ENCODE assay signal across 10 mouse cellular contexts in the genomic region with DNA sequence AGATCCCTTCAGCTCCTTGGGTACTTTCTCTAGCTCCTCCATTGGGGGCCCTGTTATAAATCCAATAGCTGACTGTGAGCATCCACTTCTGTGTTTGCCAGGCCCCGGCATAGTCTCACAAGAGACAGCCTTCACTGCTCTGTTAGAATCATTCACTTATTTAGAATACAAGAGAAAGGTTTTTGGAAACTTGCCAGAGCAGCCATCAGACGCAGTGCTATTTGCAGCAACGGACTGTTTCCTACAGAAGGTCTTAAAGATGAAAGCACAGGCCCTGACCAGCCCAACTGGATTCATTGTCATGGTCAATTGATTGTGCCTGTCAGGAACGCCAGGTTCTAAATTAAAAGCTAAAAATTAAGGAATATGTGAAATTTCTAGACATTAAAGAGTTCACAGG.
A peak's percentile ranks its signal among the peaks of the same experiment; 100 is the strongest.
DNase-seq lines count a peak whose midpoint lies in the region; ATAC-seq and TF ChIP-seq lines count a peak whose summit lies in the region.
"Had no signal": no experiment of that assay in that cellular context is flagged by ENCODE, and none has a peak within 500 bp of the region (broad histone marks: within the 10 kb centered on the region; RNA-seq: fewer than 3 reads in every experiment).

No protein-coding gene starts in this region.

- TF ChIP-seq EP300 in heart, postnatal 0 days (IDR thresholded peaks at IDR 0.05; ENCODE audit: low read depth): no peak

- H3K4me3 ChIP-seq in forebrain, embryonic 12.5 days (replicated peaks): no peak overlapping the region
- H3K4me3 ChIP-seq in forebrain, embryonic 10.5 days: no peak overlapping the region
- no peak overlapping the region for H3K4me3 ChIP-seq in liver, embryonic 11.5 days (ENCODE audit: low read depth, low read length)
- no peak overlapping the region for H3K4me3 ChIP-seq in heart, postnatal 0 days (ENCODE audit: low read depth, low read length)
- no peak overlapping the region for H3K4me3 ChIP-seq in neural tube, embryonic 13.5 days
- H3K4me3 ChIP-seq: limb, embryonic 13.5 days had no signal

- peaks cover 46% of the 10 kb centered on the region for H3K4me1 ChIP-seq in forebrain, embryonic 12.5 days
- H3K4me1 ChIP-seq in forebrain, embryonic 10.5 days: peaks cover 15% of the 10 kb centered on the region
- peaks cover 61% of the 10 kb centered on the region for H3K4me1 ChIP-seq in liver, embryonic 11.5 days (replicated peaks; ENCODE audit: control insufficient read depth, insufficient read depth, low read length)
- peaks cover 35% of the 10 kb centered on the region for H3K4me1 ChIP-seq in heart, postnatal 0 days (ENCODE audit: control insufficient read depth, insufficient read depth)
- peaks cover 62% of the 10 kb centered on the region for H3K4me1 ChIP-seq in neural tube, embryonic 13.5 days (replicated peaks)

- ATAC-seq in forebrain, embryonic 12.5 days (ENCODE audit: low FRiP score): no peak
- no peak for ATAC-seq in liver, embryonic 11.5 days (replicated peaks; ENCODE audit: low FRiP score)
- peak; percentile 37; the same call in 1 of the 2 replicates for ATAC-seq in heart, postnatal 0 days (ENCODE audit: insufficient read depth, low read depth)
- no peak for ATAC-seq in neural tube, embryonic 13.5 days (ENCODE audit: low read depth)

- 43% methylated on average over 4 of the region's 4 CpGs for WGBS in forebrain, embryonic 12.5 days
- 86% methylated on average over 4 of the region's 4 CpGs for WGBS in forebrain, embryonic 10.5 days
- 75% methylated on average over 4 of the region's 4 CpGs for WGBS in liver, embryonic 11.5 days
- WGBS in heart, postnatal 0 days: 10% methylated on average over 4 of the region's 4 CpGs
- WGBS in neural tube, embryonic 13.5 days: 24% methylated on average over 4 of the region's 4 CpGs

- H3K27me3 ChIP-seq in forebrain, embryonic 12.5 days: no peaks in the 10 kb centered on the region
- H3K27me3 ChIP-seq in forebrain, embryonic 10.5 days (ENCODE audit: poor library complexity, severe bottlenecking): no peaks in the 10 kb centered on the region
- H3K27me3 ChIP-seq in liver, embryonic 11.5 days (replicated peaks; ENCODE audit: control insufficient read depth, insufficient read depth, low read length): no peaks in the 10 kb centered on the region
- no peaks in the 10 kb centered on the region for H3K27me3 ChIP-seq in heart, postnatal 0 days (ENCODE audit: control insufficient read depth, insufficient read depth, low read length)
- no peaks in the 10 kb centered on the region for H3K27me3 ChIP-seq in neural tube, embryonic 13.5 days
- H3K27me3 ChIP-seq: limb, embryonic 13.5 days had no signal

- no peak for TF ChIP-seq CTCF in heart, postnatal 0 days (IDR thresholded peaks at IDR 0.05; ENCODE audit: low read depth)

- H3K27ac ChIP-seq in forebrain, embryonic 12.5 days: peak overlapping the region; percentile 75
- no peak overlapping the region for H3K27ac ChIP-seq in forebrain, embryonic 10.5 days
- H3K27ac ChIP-seq in liver, embryonic 11.5 days (ENCODE audit: low read depth, low read length): peak overlapping the region; percentile 40; the same call in 1 of the 2 replicates
- H3K27ac ChIP-seq in heart, postnatal 0 days (ENCODE audit: low read depth): peak overlapping the region; percentile 60
- H3K27ac ChIP-seq in neural tube, embryonic 13.5 days (replicated peaks): peak overlapping the region; percentile 92

- no peaks in the 10 kb centered on the region for H3K9me3 ChIP-seq in forebrain, embryonic 12.5 days
- H3K9me3 ChIP-seq in forebrain, embryonic 10.5 days: no peaks in the 10 kb centered on the region
- no peaks in the 10 kb centered on the region for H3K9me3 ChIP-seq in liver, embryonic 11.5 days (ENCODE audit: control insufficient read depth, low read length)
- H3K9me3 ChIP-seq in heart, postnatal 0 days (replicated peaks; ENCODE audit: control insufficient read depth, low read length): no peaks in the 10 kb centered on the region
- no peaks in the 10 kb centered on the region for H3K9me3 ChIP-seq in neural tube, embryonic 13.5 days
- H3K9me3 ChIP-seq: limb, embryonic 13.5 days had no signal

- DNase-seq in forebrain, embryonic 10.5 days (ENCODE audit: extremely low spot score, low spot score): no peak
- no peak for DNase-seq in liver, embryonic 11.5 days (ENCODE audit: low spot score)
- no peak for DNase-seq in liver
- peak; percentile 53 for DNase-seq in heart, postnatal 0 days (ENCODE audit: low spot score)
- no peak for DNase-seq in right cerebral cortex, postnatal 4 days
- no peak for DNase-seq in ovary, adult 18-20 months (ENCODE audit: low spot score)
- DNase-seq: thymus, postnatal 4 days had no signal

- H3K9ac ChIP-seq in forebrain, embryonic 12.5 days: no peak overlapping the region
- no peak overlapping the region for H3K9ac ChIP-seq in liver, embryonic 11.5 days (ENCODE audit: low read depth, low read length)
- no peak overlapping the region; the same call in 1 of the 2 replicates for H3K9ac ChIP-seq in heart, postnatal 0 days (replicated peaks; ENCODE audit: low read depth, low read length)
- H3K9ac ChIP-seq in neural tube, embryonic 13.5 days: no peak overlapping the region

- peaks cover 4% of the 10 kb centered on the region; the same call in 1 of the 2 replicates for H3K36me3 ChIP-seq in forebrain, embryonic 12.5 days (replicated peaks)
- peaks cover 68% of the 10 kb centered on the region for H3K36me3 ChIP-seq in forebrain, embryonic 10.5 days (replicated peaks)
- H3K36me3 ChIP-seq in liver, embryonic 11.5 days (ENCODE audit: control insufficient read depth, insufficient read depth, low read length): peaks cover 3% of the 10 kb centered on the region; the same call in 1 of the 2 replicates
- 0 out of 2 replicates have a peak, but pooled peaks cover 6% of the 10 kb centered on the region for H3K36me3 ChIP-seq in heart, postnatal 0 days (replicated peaks; ENCODE audit: control insufficient read depth, insufficient read depth, low read length)
- no peaks in the 10 kb centered on the region; the same call in 1 of the 2 replicates for H3K36me3 ChIP-seq in neural tube, embryonic 13.5 days

- H3K4me2 ChIP-seq in forebrain, embryonic 12.5 days: no peak overlapping the region
- H3K4me2 ChIP-seq in liver, embryonic 11.5 days: no peak overlapping the region
- peak overlapping the region; percentile 24; the same call in 1 of the 2 replicates for H3K4me2 ChIP-seq in heart, postnatal 0 days (ENCODE audit: low read depth, low read length)
- H3K4me2 ChIP-seq in neural tube, embryonic 13.5 days: no peak overlapping the region
- H3K4me2 ChIP-seq: limb, embryonic 13.5 days had no signal
